Mouse (Mus musculus) hindbrain, embryonic 15.5 days (tissue): ENCODE results near the gene Tnfrsf13b. TPM values are rescaled to one million over a fixed set of nuclear protein-coding genes. Genes with fewer than 3 reads are reported as not detected.
"Not testable (repeated sequence)": the region's sequence is repeated elsewhere in the genome, so short reads cannot be mapped to it uniquely, and the experiment has no call there.

Experiments used
- ATAC-seq: fragments of 200-750 bp; cut with Nextera tagmentation; 2 replicates; pipeline ENCODE4 v1.8.0; 2017; ENCODE audit warnings: low read depth, moderate number of reproducible peaks, moderate TSS enrichment; ENCODE audit not compliant: low FRiP score
- H3K27ac ChIP-seq: fragments of 300-500 bp; sonication (generic); replicated peaks from 2 replicates; pipeline ENCODE4 v1.5.1; 2015; ENCODE audit warnings: mild to moderate bottlenecking, inconsistent platforms
- H3K27me3 ChIP-seq: fragments of 300-500 bp; sonication (generic); 2 replicates; pipeline ENCODE4 v1.6.1; 2015; ENCODE audit warnings: control low read depth, inconsistent platforms
- H3K36me3 ChIP-seq: fragments of 300-500 bp; sonication (generic); 2 replicates; pipeline ENCODE4 v1.6.1; 2015; ENCODE audit warnings: control low read depth, inconsistent platforms
- H3K4me1 ChIP-seq: fragments of 300-500 bp; sonication (generic); replicated peaks from 2 replicates; pipeline ENCODE4 v1.6.1; 2015; ENCODE audit warnings: control low read depth, inconsistent platforms
- H3K4me2 ChIP-seq: fragments of 300-500 bp; sonication (generic); 2 replicates; pipeline ENCODE4 v1.6.1; 2015; ENCODE audit warnings: moderate library complexity, mild to moderate bottlenecking, inconsistent platforms
- H3K4me3 ChIP-seq: fragments of 300-500 bp; sonication (generic); 2 replicates; pipeline ENCODE4 v1.5.1; 2015; ENCODE audit warnings: mild to moderate bottlenecking, inconsistent platforms
- H3K9ac ChIP-seq: fragments of 300-500 bp; sonication (generic); 2 replicates; pipeline ENCODE4 v1.6.1; 2015; ENCODE audit warnings: inconsistent platforms
- H3K9me3 ChIP-seq: fragments of 300-500 bp; sonication (generic); 2 replicates; pipeline ENCODE4 v1.6.1; 2016; ENCODE audit warnings: control low read depth, inconsistent platforms
- WGBS: fragments of 180-500 bp; shearing (Covaris S2); methylation state at CpG from one replicate; pipeline ENCODE4 v1.1.7; 2015; 5-methylcytosine and 5-hydroxymethylcytosine counted together
- polyA plus RNA-seq: library from polyadenylated mRNA; unstranded; fragments of >200 nt; fragmentation: Nextera tagmentation; extraction: Ambion mirVana; gene quantifications from 2 replicates; pipeline ENCODE4 v1.2.1, GENCODE M21; 2015

The Tnfrsf13b gene
- polyA plus RNA-seq, 1 experiment from 2014 or later, result 1.3 TPM

GRCm38 (mm10) chr11:61110928-61111327 is 15.6 kb upstream of the Tnfrsf13b start:
- Histone ChIP-seq H3K4me3 (no peak overlapping the region), H3K4me1 (no peaks in the 10 kb centered on the region), H3K27me3 (no peaks in the 10 kb centered on the region), H3K4me2 (no peak overlapping the region), H3K27ac (no peak overlapping the region), H3K36me3 (no peaks in the 10 kb centered on the region), H3K9me3 (no peaks in the 10 kb centered on the region), H3K9ac (no peak overlapping the region)
- 27% methylated on average over 1 of the region's 1 CpGs for WGBS
- ATAC-seq, result no peak

- no peak overlapping the region for H3K4me2 ChIP-seq
- no peaks in the 10 kb centered on the region for H3K4me1 ChIP-seq
- H3K9me3 ChIP-seq, result no peaks in the 10 kb centered on the region
- H3K4me3 ChIP-seq, result no peak overlapping the region
- no peaks in the 10 kb centered on the region for H3K36me3 ChIP-seq
- WGBS, result 94% methylated on average over 4 of the region's 4 CpGs
- H3K9ac ChIP-seq, result no peak overlapping the region
- no peaks in the 10 kb centered on the region for H3K27me3 ChIP-seq
- ATAC-seq, result no peak
- no peak overlapping the region for H3K27ac ChIP-seq
Measured at GRCm38 (mm10) chr11:61111472-61111871, 15.1 kb upstream of the Tnfrsf13b start.

DNA sequence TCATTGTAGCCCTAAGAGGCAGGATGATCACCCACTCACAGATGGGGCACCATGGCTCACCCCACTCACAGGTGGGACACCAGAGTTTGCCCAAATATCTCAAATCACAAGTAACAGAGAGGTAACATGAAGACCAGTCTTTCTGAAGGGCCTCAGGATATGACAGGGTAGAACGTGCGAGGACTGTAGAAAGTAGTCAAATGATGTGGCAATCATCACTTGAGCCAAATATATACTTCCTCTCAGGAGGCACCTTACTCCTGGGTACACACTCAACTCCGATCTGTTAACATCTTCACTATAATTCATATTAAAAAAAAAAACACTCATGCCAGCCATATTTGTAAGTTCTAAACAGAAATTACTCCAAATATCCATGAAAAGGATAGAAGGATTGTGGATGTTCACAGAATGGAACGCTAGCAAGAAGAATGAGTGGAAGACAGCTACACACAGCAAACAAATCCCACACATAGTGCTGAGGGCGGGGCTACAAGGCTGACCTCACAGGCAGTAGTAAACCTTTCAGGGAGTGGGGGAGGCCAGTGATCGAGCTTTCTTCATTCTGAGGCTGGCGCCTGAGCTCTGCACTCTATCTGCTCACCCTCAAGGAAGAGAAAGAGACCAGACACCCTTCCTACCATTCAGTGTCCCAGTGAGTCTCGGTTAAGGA is 14.1 kb upstream of the Tnfrsf13b start:
- no peak overlapping the region for H3K4me2 ChIP-seq
- H3K4me3 ChIP-seq, result no peak overlapping the region
- ATAC-seq, result no peak
- WGBS, result 87% methylated on average over 8 of the region's 8 CpGs
- no peaks in the 10 kb centered on the region for H3K9me3 ChIP-seq
- H3K27ac ChIP-seq, result no peak overlapping the region
- H3K9ac ChIP-seq, result no peak overlapping the region
- H3K4me1 ChIP-seq, result no peaks in the 10 kb centered on the region
- no peaks in the 10 kb centered on the region for H3K36me3 ChIP-seq
- H3K27me3 ChIP-seq, result no peaks in the 10 kb centered on the region

- WGBS, result 68% methylated on average over 8 of the region's 8 CpGs
- no peaks in the 10 kb centered on the region for H3K27me3 ChIP-seq
- H3K4me3 ChIP-seq, result no peak overlapping the region
- H3K9ac ChIP-seq, result no peak overlapping the region
- no peaks in the 10 kb centered on the region for H3K9me3 ChIP-seq
- no peak overlapping the region for H3K27ac ChIP-seq
- no peaks in the 10 kb centered on the region for H3K4me1 ChIP-seq
- no peak overlapping the region for H3K4me2 ChIP-seq
- ATAC-seq, result no peak
- no peaks in the 10 kb centered on the region for H3K36me3 ChIP-seq
Measured at GRCm38 (mm10) chr11:61116226-61116625, 10.3 kb upstream of the Tnfrsf13b start.

- Histone ChIP-seq H3K27me3 (no peaks in the 10 kb centered on the region), H3K4me3 (no peak overlapping the region), H3K4me2 (no peak overlapping the region), H3K36me3 (no peaks in the 10 kb centered on the region), H3K27ac (no peak overlapping the region), H3K4me1 (no peaks in the 10 kb centered on the region), H3K9me3 (no peaks in the 10 kb centered on the region), H3K9ac (no peak overlapping the region)
- ATAC-seq, result no peak
- WGBS, result 89% methylated on average over 3 of the region's 3 CpGs
Measured at GRCm38 (mm10) chr11:61119996-61120583, 6.5 kb upstream of the Tnfrsf13b start.

DNA sequence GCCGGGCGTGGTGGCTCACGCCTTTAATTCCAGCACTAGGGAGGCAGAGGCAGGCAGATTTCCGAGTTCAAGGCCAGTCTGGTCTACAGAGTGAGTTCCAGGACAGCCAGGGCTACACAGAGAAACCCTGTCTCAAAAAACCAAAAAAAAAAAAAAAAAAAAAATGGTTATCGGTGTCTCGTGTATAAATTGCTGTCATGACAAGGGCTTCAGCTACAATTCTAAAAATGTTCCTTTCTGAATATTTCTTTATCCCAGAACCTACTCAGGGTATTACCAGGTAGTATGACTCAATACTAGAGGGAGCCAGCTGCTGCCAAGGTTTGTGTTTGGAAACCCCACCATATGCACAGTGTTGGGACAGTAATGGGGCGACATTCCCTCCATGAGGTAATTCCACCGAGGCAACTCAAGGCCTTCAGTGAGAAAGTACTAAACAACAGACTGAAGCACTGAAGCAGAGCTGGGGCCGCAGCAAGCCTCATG is 4.2 kb upstream of the Tnfrsf13b start:
- Histone ChIP-seq H3K36me3 (no peaks in the 10 kb centered on the region), H3K27me3 (no peaks in the 10 kb centered on the region), H3K4me3 (no peak overlapping the region), H3K9me3 (no peaks in the 10 kb centered on the region), H3K4me1 (no peaks in the 10 kb centered on the region), H3K9ac (no peak overlapping the region), H3K27ac (no peak overlapping the region), H3K4me2 (no peak overlapping the region)
- WGBS, result 93% methylated on average over 9 of the region's 9 CpGs
- ATAC-seq, result no peak

DNA sequence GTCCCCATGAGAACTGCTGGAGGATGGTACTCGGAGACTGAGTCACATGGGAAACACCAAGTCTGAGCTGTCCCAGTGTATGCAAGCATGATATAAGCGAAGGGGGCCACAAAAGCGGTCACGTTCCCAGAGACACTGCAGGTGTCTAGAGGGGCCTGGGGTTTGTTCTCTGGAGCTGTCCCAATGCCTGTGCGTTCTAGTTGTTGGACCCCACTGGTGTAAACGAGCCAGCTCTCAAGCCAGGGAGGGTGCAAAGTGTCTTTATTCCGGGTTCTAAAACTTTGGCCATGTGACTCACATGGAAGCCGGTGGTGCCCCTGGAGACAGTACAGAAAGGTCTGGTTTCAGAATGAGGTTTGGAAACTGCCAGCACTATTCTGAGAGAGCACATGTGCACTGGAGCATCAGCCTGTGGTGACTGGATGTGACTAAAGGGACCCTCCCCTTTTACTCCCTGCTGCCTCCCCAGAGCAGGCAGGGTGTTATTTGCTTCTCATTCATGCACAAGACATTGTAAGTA is 3.7 kb upstream of the Tnfrsf13b start:
- Histone ChIP-seq H3K4me2 (no peak overlapping the region), H3K4me3 (no peak overlapping the region), H3K27me3 (no peaks in the 10 kb centered on the region), H3K9ac (no peak overlapping the region), H3K9me3 (no peaks in the 10 kb centered on the region), H3K36me3 (no peaks in the 10 kb centered on the region), H3K4me1 (no peaks in the 10 kb centered on the region), H3K27ac (no peak overlapping the region)
- ATAC-seq, result no peak
- WGBS, result 88% methylated on average over 8 of the region's 8 CpGs

DNA sequence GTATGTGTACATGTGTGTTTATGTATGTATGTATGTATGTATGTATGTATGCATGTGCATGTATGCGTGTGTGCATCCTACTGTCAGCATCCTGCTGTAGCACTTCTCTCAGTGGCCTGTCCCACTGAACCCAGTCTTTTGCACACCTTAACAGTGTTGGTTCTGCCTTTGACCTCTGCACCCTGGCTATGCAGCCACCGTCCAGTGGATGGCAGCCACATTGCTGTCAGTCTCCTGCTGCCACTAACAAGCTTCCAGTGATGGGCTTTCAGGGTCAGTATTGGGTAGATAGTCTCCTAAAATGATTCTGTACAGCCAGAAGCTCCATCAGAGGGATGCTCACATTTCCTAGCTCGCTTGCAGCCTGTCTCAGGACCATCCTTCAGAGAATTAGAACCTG is 2.7 kb upstream of the Tnfrsf13b start:
- no peaks in the 10 kb centered on the region for H3K27me3 ChIP-seq
- no peak overlapping the region for H3K27ac ChIP-seq
- ATAC-seq, result no peak
- H3K9me3 ChIP-seq, result no peaks in the 10 kb centered on the region
- H3K4me3 ChIP-seq, result no peak overlapping the region
- WGBS, result 74% methylated on average over 3 of the region's 3 CpGs
- no peaks in the 10 kb centered on the region for H3K36me3 ChIP-seq
- H3K9ac ChIP-seq, result no peak overlapping the region
- H3K4me1 ChIP-seq, result no peaks in the 10 kb centered on the region
- H3K4me2 ChIP-seq, result no peak overlapping the region

GRCm38 (mm10) chr11:61125970-61126369 is 585 bp upstream of the Tnfrsf13b start:
- no peak overlapping the region for H3K4me3 ChIP-seq
- H3K9ac ChIP-seq, result no peak overlapping the region
- H3K36me3 ChIP-seq, result no peaks in the 10 kb centered on the region
- H3K9me3 ChIP-seq, result no peaks in the 10 kb centered on the region
- no peak overlapping the region for H3K27ac ChIP-seq
- no peaks in the 10 kb centered on the region for H3K4me1 ChIP-seq
- no peak for ATAC-seq
- H3K4me2 ChIP-seq, result no peak overlapping the region
- 85% methylated on average over 5 of the region's 5 CpGs for WGBS
- no peaks in the 10 kb centered on the region for H3K27me3 ChIP-seq

DNA sequence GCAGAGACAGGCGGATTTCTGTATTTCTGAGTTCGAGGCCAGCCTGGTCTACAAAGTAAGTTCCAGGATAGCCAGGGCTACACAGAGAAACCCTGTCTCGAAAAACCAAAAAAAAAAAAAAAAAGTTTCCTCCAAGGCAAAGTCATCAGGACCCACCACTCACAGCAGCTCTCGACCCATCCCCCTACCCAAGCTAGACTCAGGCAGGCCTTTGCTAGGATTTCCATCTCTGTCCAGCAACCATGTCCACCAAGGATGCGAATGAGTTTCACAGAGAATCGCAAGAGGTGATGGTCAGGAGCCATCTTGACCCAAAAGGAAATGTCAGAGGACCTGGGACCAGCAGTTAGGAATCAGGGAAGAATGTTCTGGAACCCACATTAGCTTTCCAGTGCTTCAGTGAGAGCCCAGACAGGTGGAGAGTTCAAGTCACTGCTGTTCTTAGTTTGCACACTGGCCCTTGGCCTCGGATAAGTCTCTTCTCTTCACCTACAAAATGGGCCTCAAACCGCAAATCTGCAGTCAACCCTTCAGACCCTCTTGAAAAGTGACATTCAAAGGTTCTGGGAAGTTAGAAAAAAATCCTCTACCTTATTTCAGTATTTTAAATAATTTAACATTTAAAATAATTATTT is 983 bp downstream of the Tnfrsf13b start:
- WGBS, result 92% methylated on average over 8 of the region's 8 CpGs
- no peak for ATAC-seq
- H3K9ac ChIP-seq, result no peak overlapping the region
- no peaks in the 10 kb centered on the region for H3K4me1 ChIP-seq
- H3K27me3 ChIP-seq, result no peaks in the 10 kb centered on the region
- H3K4me3 ChIP-seq, result no peak overlapping the region
- no peaks in the 10 kb centered on the region for H3K9me3 ChIP-seq
- H3K27ac ChIP-seq, result no peak overlapping the region
- H3K4me2 ChIP-seq, result no peak overlapping the region
- no peaks in the 10 kb centered on the region for H3K36me3 ChIP-seq

DNA sequence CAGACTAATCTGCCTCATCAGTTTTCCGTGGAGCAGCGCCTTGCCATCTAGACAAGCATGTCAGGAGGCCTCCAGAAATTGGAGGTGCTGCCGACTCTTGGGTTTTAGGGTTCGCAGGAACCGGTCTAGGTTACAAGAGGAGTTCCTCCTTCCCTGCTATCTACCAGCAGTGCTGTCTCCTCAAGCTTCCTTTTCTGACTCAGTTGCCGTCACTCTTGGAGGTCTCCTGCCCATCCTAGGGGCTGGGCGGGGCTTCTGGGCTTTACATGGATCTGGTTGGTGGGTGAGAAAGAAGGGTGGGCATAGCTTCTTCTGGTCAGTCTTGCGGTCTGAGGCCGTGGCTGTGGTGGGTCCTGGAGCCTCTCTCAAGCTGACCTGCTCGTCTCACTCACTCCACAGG is 2.8 kb downstream of the Tnfrsf13b start:
- H3K4me3 ChIP-seq, result no peak overlapping the region
- no peaks in the 10 kb centered on the region for H3K27me3 ChIP-seq
- H3K9ac ChIP-seq, result no peak overlapping the region
- H3K4me1 ChIP-seq, result no peaks in the 10 kb centered on the region
- H3K36me3 ChIP-seq, result no peaks in the 10 kb centered on the region
- 60% methylated on average over 10 of the region's 10 CpGs for WGBS
- H3K27ac ChIP-seq, result no peak overlapping the region
- no peak for ATAC-seq
- H3K4me2 ChIP-seq, result no peak overlapping the region
- H3K9me3 ChIP-seq, result no peaks in the 10 kb centered on the region

- not testable (repeated sequence) for H3K36me3 ChIP-seq, ATAC-seq, H3K4me3 ChIP-seq, H3K27me3 ChIP-seq, H3K9ac ChIP-seq, H3K4me1 ChIP-seq, H3K27ac ChIP-seq, H3K4me2 ChIP-seq, H3K9me3 ChIP-seq
- WGBS, result 81% methylated on average over 4 of the region's 4 CpGs
Measured at GRCm38 (mm10) chr11:61130646-61131045, 4.1 kb downstream of the Tnfrsf13b start.
